ENCODE assay signal across 21 mouse cellular contexts in the genomic region with DNA sequence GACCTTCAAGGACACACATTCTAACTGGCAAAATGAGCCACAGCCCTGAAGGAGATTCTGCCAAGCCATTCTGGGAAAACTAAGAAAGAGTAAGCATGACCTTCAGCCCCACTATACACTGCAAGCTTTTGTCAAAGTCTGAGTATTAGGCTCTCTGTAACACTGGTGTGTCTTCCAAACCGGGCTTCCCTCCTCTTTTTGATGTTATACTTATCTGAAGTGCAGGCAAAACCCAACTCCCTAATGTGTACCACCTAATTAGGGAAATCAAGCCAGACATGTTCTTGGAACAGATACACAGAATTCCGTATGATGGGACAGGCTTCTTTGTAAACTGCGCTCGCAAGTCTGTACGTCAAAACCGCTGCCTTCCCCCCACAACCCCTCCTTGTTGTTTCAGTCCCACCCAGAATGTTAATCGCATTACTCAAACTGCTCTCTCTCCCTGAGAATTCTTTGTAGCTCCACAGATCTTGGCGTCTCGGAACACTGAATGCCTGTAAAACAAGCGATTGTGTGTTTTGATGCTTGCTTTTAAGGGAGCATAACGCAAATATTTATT. TPM values are rescaled to one million over a fixed set of nuclear protein-coding genes. Genes with fewer than 3 reads are reported as not detected.
DNase-seq lines count a peak whose midpoint lies in the region; ATAC-seq and TF ChIP-seq lines count a peak whose summit lies in the region.
"Had no signal": no experiment of that assay in that cellular context is flagged by ENCODE, and none has a peak within 500 bp of the region (broad histone marks: within the 10 kb centered on the region; RNA-seq: fewer than 3 reads in every experiment).

No protein-coding gene starts in this region.

- no peaks in the 10 kb centered on the region for H3K36me3 ChIP-seq in embryonic facial prominence, embryonic 14.5 days (ENCODE audit: control insufficient read depth, insufficient read depth, low read length)
- H3K36me3 ChIP-seq in embryonic facial prominence, embryonic 10.5 days (replicated peaks): no peaks in the 10 kb centered on the region
- no peaks in the 10 kb centered on the region for H3K36me3 ChIP-seq in forebrain, postnatal 0 days (ENCODE audit: insufficient read depth)
- H3K36me3 ChIP-seq: embryonic facial prominence, embryonic 12.5 days; limb, embryonic 13.5 days had no signal

- ATAC-seq in embryonic facial prominence, embryonic 14.5 days (ENCODE audit: low read depth): no peak
- ATAC-seq in forebrain, postnatal 0 days: peak; percentile 45
- ATAC-seq: intestine, postnatal 0 days had no signal

- H3K9ac ChIP-seq in embryonic facial prominence, embryonic 14.5 days (ENCODE audit: low read depth, low read length): no peak overlapping the region
- no peak overlapping the region for H3K9ac ChIP-seq in forebrain, postnatal 0 days
- H3K9ac ChIP-seq: embryonic facial prominence, embryonic 12.5 days; limb, embryonic 13.5 days; liver, embryonic 14.5 days had no signal

- peaks cover 6% of the 10 kb centered on the region for H3K9me3 ChIP-seq in embryonic facial prominence, embryonic 14.5 days (ENCODE audit: control insufficient read depth, low read length)
- H3K9me3 ChIP-seq in embryonic facial prominence, embryonic 10.5 days: peaks cover 3% of the 10 kb centered on the region
- H3K9me3 ChIP-seq in forebrain, postnatal 0 days (ENCODE audit: low read length): no peaks in the 10 kb centered on the region
- H3K9me3 ChIP-seq: limb, embryonic 13.5 days had no signal

- 46% methylated on average over 11 of the region's 11 CpGs for WGBS in embryonic facial prominence, embryonic 14.5 days
- 66% methylated on average over 11 of the region's 11 CpGs for WGBS in embryonic facial prominence, embryonic 10.5 days
- whole genome bisulfite sequencing in forebrain, postnatal 0 days: 12% methylated on average over 11 of the region's 11 CpGs

- no peaks in the 10 kb centered on the region for H3K4me1 ChIP-seq in embryonic facial prominence, embryonic 14.5 days (ENCODE audit: control insufficient read depth, insufficient read depth, low read length)
- H3K4me1 ChIP-seq in embryonic facial prominence, embryonic 10.5 days: no peaks in the 10 kb centered on the region
- no peaks in the 10 kb centered on the region; the same call in 1 of the 2 replicates for H3K4me1 ChIP-seq in forebrain, postnatal 0 days (ENCODE audit: insufficient read depth)
- H3K4me1 ChIP-seq: embryonic facial prominence, embryonic 12.5 days; limb, embryonic 13.5 days had no signal

- peak; percentile 32 for DNase-seq in embryonic facial prominence, embryonic 14.5 days (ENCODE audit: low spot score)
- DNase-seq in embryonic facial prominence, embryonic 10.5 days (ENCODE audit: low spot score): no peak
- DNase-seq in layer of hippocampus, adult 2 months (ENCODE audit: low spot score in 2 of 2): no peak
- DNase-seq in layer of hippocampus, adult 18-20 months (ENCODE audit: low spot score in 2 of 2): no peak
- peak; percentile 31 for DNase-seq in ES-CJ7 (ENCODE audit: low read depth, low spot score)
- peak; percentile 45 for DNase-seq in forebrain, postnatal 0 days
- DNase-seq in left cerebral cortex, postnatal 10 days (ENCODE audit: extremely low spot score in 1 of 2, low spot score in 2 of 2): no peak
- no peak for DNase-seq in thymus, postnatal 25 days
- DNase-seq: adrenal gland, postnatal 10 days; cerebellum, adult 18-20 months; heart, postnatal 4 days; kidney, postnatal 14 days; layer of hippocampus, adult 9-11 months; right cerebral cortex, postnatal 4 days; thymus, postnatal 36 days had no signal

- intact Hi-C loops in left cerebral cortex, postnatal 10 days (cut with DNase I): no loop called here

- H3K27ac ChIP-seq in embryonic facial prominence, embryonic 14.5 days (replicated peaks; ENCODE audit: low read depth, low read length): no peak overlapping the region
- H3K27ac ChIP-seq in embryonic facial prominence, embryonic 10.5 days (replicated peaks): no peak overlapping the region
- H3K27ac ChIP-seq in layer of hippocampus, adult 2 months: no peak overlapping the region
- no peak overlapping the region for H3K27ac ChIP-seq in forebrain, postnatal 0 days (ENCODE audit: low read depth, low read length)
- H3K27ac ChIP-seq: embryonic facial prominence, embryonic 12.5 days; limb, embryonic 13.5 days; liver, embryonic 14.5 days had no signal

- H3K4me3 ChIP-seq in embryonic facial prominence, embryonic 14.5 days (ENCODE audit: low read depth, low read length): no peak overlapping the region
- no peak overlapping the region for H3K4me3 ChIP-seq in embryonic facial prominence, embryonic 10.5 days
- H3K4me3 ChIP-seq in layer of hippocampus, adult 2 months: peak overlapping the region; percentile 19; the same call in 1 of the 2 replicates
- H3K4me3 ChIP-seq in forebrain, postnatal 0 days (ENCODE audit: low read depth, low read length): no peak overlapping the region
- H3K4me3 ChIP-seq: embryonic facial prominence, embryonic 12.5 days; limb, embryonic 13.5 days had no signal

- no peak for TF ChIP-seq CTCF in layer of hippocampus, adult 2 months (conservative IDR thresholded peaks at IDR 0.05)
- no peak for TF ChIP-seq CTCF in forebrain, postnatal 0 days (IDR thresholded peaks at IDR 0.05; ENCODE audit: low read depth)

- no peak overlapping the region for H3K4me2 ChIP-seq in embryonic facial prominence, embryonic 14.5 days (ENCODE audit: low read depth, low read length)
- H3K4me2 ChIP-seq in forebrain, postnatal 0 days (ENCODE audit: low read depth): peak overlapping the region; percentile 20
- H3K4me2 ChIP-seq: embryonic facial prominence, embryonic 12.5 days; limb, embryonic 13.5 days had no signal

- no peaks in the 10 kb centered on the region for H3K27me3 ChIP-seq in embryonic facial prominence, embryonic 14.5 days (replicated peaks; ENCODE audit: control insufficient read depth, insufficient read depth, low read length)
- H3K27me3 ChIP-seq in embryonic facial prominence, embryonic 10.5 days (replicated peaks; ENCODE audit: low read depth, poor library complexity, severe bottlenecking): no peaks in the 10 kb centered on the region
- no peaks in the 10 kb centered on the region for H3K27me3 ChIP-seq in forebrain, postnatal 0 days (ENCODE audit: insufficient read depth, low read length)
- H3K27me3 ChIP-seq: embryonic facial prominence, embryonic 12.5 days; limb, embryonic 13.5 days had no signal

RNA-seq across cellular contexts. Expression of a gene that starts 14.6 kb away (rescaled TPM):
- polyA plus RNA-seq in embryonic facial prominence, embryonic 14.5 days (2014; fragmentation: Nextera tagmentation; extraction: Ambion mirVana): 0.66 and 0.90 TPM in 2 replicates
- 0.18 and 0.85 TPM in 2 replicates for polyA plus RNA-seq in embryonic facial prominence, embryonic 10.5 days (2016; fragmentation: Nextera tagmentation; extraction: Ambion mirVana)
- total RNA-seq in layer of hippocampus, adult 2 months (2021): 10 to 100 TPM; 16.8 to 17.9 TPM
- total RNA-seq in layer of hippocampus, adult 18-20 months (2021): 10 to 100 TPM; 20.0 to 20.1 TPM
- 8.8 and 13.0 TPM in 2 replicates for total RNA-seq in forebrain, postnatal 0 days (2014; rRNA removed)
- 2.0 and 2.3 TPM in 2 replicates for polyA plus RNA-seq in forebrain, postnatal 0 days (2015; fragmentation: Nextera tagmentation; extraction: Ambion mirVana)
- total RNA-seq in left cerebral cortex, postnatal 10 days (2021): 10 to 100 TPM; 25.7 to 28.1 TPM
- total RNA-seq: common myeloid progenitor, adult 5-6 weeks; monocyte, adult 5-6 weeks had no signal
- polyA plus RNA-seq: intestine, postnatal 0 days had no signal

Comparison
In these comparisons a context has a peak if more than half of its experiments do, and no peak if none do; other contexts are left out.
1. DNase-seq: peak in embryonic facial prominence, embryonic 14.5 days (single experiment), ES-CJ7 (single experiment) and forebrain, postnatal 0 days (single experiment); none in embryonic facial prominence, embryonic 10.5 days (single experiment), layer of hippocampus, adult 2 months (0 of 2), layer of hippocampus, adult 18-20 months (0 of 2), left cerebral cortex, postnatal 10 days (0 of 2) and thymus, postnatal 25 days (single experiment).